Mouse (Mus musculus) left cerebral cortex, adult 18-20 months (tissue): ENCODE measurements around the gene Asrgl1. TPM values are rescaled to one million over a fixed set of nuclear protein-coding genes. Genes with fewer than 3 reads are reported as not detected.
"Not testable (repeated sequence)": the region's sequence is repeated elsewhere in the genome, so short reads cannot be mapped to it uniquely, and the experiment has no call there.

Experiments used
- DNase-seq, 2 experiments: peaks; one replicate each; pipeline ENCODE4 v3.0.0; 2021 to 2022; ENCODE audit warnings: low spot score in 2 of 2, mixed read lengths in 1 of 2
- total RNA-seq, 2 experiments: library from RNA; stranded (reverse); gene quantifications; 2 replicates each; pipeline ENCODE4 v1.2.3; 2021

The Asrgl1 gene
- total RNA-seq, 2 experiments from 2014 or later = 131 to 136 TPM

- no peak for DNase-seq
Observed at GRCm38 (mm10) chr19:9106096-9106495, 29.3 kb downstream of the Asrgl1 start.

- DNase-seq = no peak
Observed at GRCm38 (mm10) chr19:9105101-9105685, 30.2 kb downstream of the Asrgl1 start.

DNA sequence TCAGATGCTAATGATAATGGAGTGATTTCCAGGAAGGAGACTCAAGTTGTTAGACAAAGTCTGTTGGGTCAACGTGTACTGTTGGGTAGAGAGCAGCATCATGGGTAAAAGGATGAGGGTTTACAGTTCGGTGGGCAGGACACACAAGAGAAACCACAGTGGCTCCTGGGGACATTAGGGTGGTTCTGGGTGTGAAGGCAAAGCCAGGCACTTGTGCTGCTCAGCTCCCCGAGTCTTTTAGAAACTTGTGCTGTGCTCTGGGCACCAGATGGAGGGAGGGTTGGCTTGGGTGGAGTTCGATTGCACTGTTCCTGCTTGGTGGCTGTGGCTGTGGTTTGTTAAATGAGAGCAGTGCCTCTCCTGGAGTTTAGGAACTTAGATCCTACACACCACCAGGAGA is 31.4 kb downstream of the Asrgl1 start:
- no peak for DNase-seq

DNA sequence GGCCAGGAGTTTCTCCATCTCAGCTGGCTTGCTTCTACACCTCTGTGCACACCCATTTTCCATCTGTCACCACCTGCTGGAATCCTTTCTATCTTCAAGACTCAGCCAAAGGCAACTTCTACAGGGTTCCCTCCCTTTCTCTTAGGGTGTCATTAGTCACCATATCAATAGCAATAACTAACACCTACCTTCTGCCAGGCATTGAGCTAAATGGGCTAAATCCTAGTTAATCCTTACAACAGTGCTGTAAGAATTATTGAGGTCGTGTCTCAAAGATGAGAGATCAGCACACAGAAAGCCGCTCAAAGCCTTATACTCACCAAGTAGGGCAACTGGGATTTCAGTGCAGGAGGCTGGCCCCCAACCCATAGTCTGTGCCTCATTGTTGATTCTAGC is 34.4 kb downstream of the Asrgl1 start:
- DNase-seq = no peak

DNA sequence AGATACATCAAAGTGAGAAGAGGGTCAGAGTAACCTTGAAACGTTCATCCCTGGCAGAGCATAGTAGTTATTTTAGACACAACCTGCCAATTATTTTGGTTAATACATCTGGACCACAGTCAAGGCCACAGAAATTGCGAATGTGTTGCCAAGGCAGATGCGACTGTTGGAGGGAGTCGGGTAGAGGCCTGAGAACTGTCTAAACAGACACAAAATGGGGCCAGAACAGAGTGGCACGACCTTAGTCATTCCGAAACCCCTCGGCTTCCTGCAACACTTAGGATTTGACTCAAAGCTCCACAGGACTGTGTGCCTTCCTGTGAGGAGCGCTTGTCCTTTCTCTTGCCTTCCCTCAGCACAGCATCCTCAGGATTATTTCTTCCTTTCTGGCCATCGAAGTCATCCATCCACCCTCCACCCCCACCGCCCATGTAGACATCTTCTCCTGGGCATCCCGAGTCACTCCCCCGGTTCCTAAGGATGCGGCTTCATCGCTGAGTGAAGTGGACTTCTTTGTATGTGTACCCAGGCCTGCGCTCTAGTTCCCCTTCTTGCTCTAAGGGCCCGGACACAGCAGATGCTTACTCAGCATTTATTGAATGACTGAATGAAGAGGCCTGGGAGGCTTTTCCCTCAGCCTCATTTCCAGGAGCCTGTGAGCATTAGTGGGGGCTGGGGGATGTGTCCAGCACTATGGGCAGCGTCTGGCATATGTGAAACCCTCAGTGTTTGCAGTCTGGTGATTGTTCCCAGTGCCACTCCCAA is 35.0 kb downstream of the Asrgl1 start:
- DNase-seq = no peak

- no peak for DNase-seq
Observed at GRCm38 (mm10) chr19:9099751-9100150, 35.7 kb downstream of the Asrgl1 start.

DNA sequence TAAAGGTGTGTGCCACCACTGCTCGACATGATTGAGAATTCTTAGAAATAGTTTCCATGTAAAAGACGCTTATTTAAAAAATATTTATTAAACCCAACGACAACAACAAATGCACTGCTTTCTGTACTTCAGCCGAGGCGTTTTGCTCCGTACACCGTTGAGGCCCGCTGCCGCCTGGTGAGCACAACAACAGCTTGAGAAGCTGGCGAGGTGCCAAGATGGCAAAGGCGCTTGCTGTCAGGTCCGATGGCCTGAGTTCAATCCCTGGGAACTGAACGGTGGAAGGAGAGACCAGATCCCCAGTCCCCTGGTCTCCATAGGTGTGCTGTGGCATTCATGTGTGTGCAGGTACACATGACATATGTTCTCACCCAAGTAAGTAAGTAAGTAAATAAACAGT is 38.0 kb downstream of the Asrgl1 start:
- DNase-seq = no peak

- DNase-seq = no peak
Observed at GRCm38 (mm10) chr19:9095111-9095510, 40.3 kb downstream of the Asrgl1 start.

- no peak for DNase-seq
Observed at GRCm38 (mm10) chr19:9090709-9091108, 44.7 kb downstream of the Asrgl1 start.

DNA sequence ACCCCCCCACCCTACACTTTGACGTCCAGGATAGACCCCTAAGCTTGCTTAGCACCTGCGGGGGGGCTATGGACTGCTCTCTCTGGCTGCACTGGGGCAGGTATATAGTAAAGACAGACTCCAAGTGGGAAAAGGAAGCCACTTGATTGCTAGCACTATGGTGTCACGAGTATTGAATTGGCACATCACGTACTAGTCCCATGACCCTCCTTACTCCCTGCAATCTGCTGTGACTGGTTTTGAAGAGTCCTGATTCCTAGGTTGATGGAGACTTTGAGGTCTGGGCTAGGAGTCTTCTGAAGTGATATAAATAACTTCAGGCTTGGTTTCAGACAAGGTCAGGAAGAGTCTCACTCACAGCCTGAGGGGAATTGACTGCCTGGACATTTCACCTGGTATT is 45.2 kb downstream of the Asrgl1 start:
- DNase-seq = no peak

DNA sequence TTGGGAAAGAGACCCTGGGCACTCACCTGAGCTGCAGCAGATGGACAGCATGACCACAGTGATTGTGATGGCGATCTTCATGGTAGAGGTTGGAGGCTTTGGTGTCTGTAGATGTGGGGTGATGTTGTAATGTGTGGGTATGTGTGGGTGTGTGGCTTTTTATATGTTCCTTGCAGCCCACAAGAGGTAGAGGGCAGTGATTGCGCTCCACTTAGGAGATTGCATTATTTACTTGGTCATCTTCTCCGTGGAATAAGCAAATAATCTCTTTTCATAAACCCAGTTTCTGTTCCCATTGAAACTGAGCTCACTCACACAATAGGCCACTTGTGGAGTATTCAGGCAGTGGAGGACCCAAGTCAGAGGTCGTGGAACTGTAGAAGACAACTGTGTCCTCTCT is 47.6 kb downstream of the Asrgl1 start, which contains the start of gene Scgb1a1:
Gene Scgb1a1, minus strand, starts transcription at position 138 of the 400 bp plus-strand sequence.
- no peak for DNase-seq

DNA sequence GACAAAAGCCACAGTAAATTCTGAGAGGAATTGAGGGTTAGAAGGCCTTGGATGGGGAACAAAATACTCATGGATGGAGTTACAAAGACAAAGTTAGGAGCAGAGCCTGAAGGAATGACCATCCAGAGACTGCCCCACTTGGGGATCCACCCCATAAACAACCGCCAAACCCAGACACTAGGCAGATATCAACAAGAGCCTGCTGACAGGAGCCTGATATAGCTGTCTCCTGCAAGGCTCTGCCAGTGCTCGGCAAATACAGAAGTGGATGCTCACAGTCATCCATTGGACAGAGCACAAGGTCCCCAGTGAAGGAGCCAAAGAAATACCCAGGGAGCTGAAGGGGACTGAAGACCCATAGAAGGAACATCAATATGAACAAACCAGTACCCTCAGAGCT is 51.5 kb downstream of the Asrgl1 start:
- DNase-seq = not testable (repeated sequence)

DNA sequence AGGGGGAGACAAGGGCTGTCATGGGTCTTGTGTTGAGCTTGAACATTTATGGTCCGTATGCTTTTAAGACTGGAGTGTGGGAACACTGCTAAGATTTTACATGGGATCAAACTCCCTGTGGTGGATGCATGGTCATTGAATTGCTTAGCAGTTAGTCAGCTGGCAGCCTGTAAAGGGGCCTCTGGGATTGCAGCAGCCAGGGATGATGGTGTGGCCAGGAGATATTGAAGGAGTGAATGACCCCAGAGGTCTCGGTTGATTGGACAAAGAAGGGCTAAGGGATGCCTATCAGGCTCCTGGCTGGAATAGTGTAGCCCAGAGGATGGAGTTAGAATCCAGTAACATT is 52.5 kb downstream of the Asrgl1 start:
- DNase-seq = no peak

DNA sequence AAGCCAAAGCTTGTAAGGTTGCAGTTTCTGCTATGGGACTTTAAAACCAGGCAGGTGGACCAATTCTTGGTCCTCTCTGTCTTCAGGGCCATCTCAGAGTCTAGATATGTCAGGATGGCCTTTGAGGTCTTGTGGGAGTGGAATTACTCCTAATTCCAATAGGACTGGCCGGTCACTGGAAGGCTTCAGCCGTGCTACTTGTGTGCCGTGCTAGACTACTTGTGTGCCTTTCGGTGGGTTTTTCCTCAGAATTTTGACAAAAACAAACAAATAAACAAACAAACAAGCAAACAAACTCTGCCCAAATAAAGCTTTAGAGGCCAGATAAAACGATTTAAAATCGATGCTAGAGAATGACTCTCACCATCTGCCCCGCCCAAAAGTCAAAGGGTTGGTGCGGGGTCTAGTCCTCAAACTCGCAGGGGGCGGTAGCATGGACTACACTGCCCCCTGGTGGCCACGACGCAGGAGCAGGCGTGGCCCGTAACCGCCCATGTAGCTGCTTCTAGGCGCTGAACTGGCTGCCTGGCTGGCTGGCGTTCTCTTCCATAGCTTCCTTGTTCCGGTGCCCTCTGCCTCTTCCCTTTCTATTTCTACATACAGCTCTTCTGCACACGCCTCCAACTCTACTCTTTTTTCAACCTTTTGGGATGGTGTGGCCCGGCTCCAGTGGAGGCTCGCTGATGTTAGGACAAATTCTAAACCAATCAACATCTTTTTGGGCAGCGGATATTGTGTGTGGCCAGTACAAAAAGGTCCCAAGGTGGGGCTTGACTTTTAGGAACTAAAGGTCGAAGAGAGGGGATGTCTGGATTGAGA is 53.0 kb downstream of the Asrgl1 start:
- peak; percentile 65 to 66 for DNase-seq

DNA sequence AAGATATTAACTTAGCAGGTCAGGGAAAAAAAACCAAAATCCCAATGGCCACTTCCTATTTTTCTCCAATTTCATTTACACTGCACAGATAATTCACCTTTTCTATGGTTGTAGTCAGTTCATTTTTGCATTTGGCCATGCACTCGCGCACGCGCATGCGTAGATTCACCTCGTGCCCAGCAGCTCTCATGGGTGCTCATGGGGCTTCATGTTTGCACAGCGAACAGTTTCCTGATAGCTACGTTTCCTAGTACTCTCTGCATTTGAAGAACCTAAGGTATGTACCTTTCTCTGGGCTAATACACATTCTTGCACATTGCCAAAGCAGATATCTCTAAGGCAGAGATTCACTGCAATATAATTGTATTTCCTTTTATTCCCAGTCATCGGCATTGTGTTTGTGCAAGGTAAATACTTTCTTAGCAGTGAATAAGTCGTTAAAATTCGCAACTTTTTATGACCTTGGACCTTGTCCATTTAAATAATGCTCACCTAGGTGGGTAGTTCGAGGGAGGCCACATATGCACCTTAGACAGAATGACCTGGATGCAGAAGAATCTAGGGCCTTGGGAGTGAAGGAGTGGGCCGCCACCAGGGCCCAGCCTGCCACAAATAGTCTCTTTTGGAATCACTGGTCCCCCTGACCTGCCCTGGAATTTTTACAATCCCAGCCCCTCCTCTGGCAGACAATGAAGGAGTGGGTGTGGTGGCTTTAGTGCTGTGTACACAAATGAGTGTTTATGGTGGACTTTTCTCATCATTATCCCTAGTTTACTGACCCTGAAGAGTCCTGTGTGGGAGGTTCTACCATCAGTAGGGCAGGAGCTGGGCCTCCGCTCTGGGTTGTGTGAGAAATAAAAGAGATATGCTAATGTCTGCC is 53.9 kb downstream of the Asrgl1 start:
- no peak for DNase-seq

- no peak for DNase-seq
Observed at GRCm38 (mm10) chr19:9079916-9080315, 55.5 kb downstream of the Asrgl1 start.

- no peak for DNase-seq
Observed at GRCm38 (mm10) chr19:9076982-9077660, 58.3 kb downstream of the Asrgl1 start.

DNA sequence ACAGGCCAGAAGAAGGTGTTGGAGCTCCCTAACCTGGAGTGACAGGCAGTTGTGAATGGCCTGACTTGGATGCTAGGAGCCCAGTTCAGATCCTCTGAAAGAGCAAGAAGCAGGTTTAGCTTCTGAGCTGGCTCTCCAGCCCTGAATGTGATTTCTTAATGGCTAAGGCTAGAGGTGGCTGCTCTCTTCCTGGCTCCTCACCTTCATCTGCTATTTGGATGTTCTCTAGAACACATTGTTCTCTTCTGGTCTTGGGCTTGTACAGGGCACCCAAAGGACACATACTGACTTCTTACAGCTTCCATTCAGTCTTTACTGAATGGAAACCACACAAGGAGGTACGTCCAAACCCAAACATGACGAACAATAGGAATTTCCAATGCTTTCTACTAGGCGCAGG is 59.4 kb downstream of the Asrgl1 start:
- DNase-seq = no peak

DNA sequence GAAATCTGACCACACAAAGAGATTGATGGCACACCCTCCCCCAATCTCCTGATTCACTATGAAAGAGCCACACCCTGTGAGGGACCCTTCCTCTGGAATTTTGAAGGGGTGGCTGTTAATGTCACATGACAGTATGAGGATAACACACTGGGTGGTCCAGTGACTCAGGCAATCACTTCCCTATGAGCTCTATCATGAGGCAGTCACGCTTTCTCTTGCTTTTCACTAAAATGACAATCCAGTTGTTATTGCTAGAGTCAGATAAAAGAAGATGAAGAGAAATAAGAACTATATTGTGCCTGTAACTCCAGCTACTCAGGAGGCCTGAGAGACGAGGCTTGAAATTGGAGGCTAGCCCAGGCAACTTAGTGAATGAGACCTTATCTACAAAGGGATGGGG is 59.9 kb downstream of the Asrgl1 start:
- DNase-seq = no peak

DNA sequence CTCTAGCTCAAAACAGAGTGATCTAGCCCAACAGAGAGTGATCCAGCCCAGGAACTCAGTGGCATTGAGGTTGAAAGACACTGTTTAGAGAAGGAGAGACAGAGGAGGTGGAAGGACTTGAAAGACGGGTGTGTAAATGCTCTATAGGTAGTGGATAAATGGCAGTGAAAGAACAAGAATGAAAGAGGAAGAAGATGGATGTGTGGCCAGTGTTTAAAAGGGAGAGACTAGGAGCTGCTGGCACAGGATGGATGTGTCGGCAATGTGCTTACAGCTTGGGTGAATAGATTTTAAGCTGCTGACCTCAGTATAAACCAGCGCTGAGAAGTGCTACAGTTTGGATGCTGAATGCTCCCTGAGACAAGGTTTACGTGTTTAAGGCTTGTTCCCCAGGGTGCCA is 61.0 kb downstream of the Asrgl1 start:
- DNase-seq = no peak
